Mouse (Mus musculus): Measurements from ENCODE around the gene Atxn7.
"Not testable (repeated sequence)": the region's sequence is repeated elsewhere in the genome, so short reads cannot be mapped to it uniquely, and the experiment has no call there.

Atxn7 gene

GRCm38 (mm10) chr14:13988397-13988796 is 27.2 kb downstream of the Atxn7 start:
- DNase-seq (ENCODE audit: low read depth): no peak

- no peak for DNase-seq (ENCODE audit: low read depth)
Observed at GRCm38 (mm10) chr14:13990741-13991140, 29.5 kb downstream of the Atxn7 start.

- no peak for DNase-seq (ENCODE audit: low read depth)
Observed at GRCm38 (mm10) chr14:13995206-13996097, 34.2 kb downstream of the Atxn7 start.

GRCm38 (mm10) chr14:14002771-14003170 is 41.5 kb downstream of the Atxn7 start:
- DNase-seq (ENCODE audit: low read depth): no peak

GRCm38 (mm10) chr14:14009712-14010111 is 48.5 kb downstream of the Atxn7 start:
- no peak for DNase-seq (ENCODE audit: low read depth)

GRCm38 (mm10) chr14:14012383-14013251 is 51.4 kb downstream of the Atxn7 start:
- DNase-seq (ENCODE audit: low read depth): peak; percentile 90

GRCm38 (mm10) chr14:14013252-14013711 is 52.0 kb downstream of the Atxn7 start:
- DNase-seq (ENCODE audit: low read depth): peak; percentile 55

GRCm38 (mm10) chr14:14014636-14015375 is 53.6 kb downstream of the Atxn7 start:
- DNase-seq (ENCODE audit: low read depth): no peak

GRCm38 (mm10) chr14:14019155-14019894 is 58.1 kb downstream of the Atxn7 start:
- peak; percentile 84 for DNase-seq (ENCODE audit: low read depth)

GRCm38 (mm10) chr14:14021244-14021643 is 60.0 kb downstream of the Atxn7 start:
- DNase-seq (ENCODE audit: low read depth): no peak

GRCm38 (mm10) chr14:14025870-14026269 is 64.6 kb downstream of the Atxn7 start:
- no peak for DNase-seq (ENCODE audit: low read depth)

- DNase-seq (ENCODE audit: low read depth): no peak
Observed at GRCm38 (mm10) chr14:14030621-14031020, 69.4 kb downstream of the Atxn7 start.

GRCm38 (mm10) chr14:14032842-14033241 is 71.6 kb downstream of the Atxn7 start:
- no peak for DNase-seq (ENCODE audit: low read depth)

GRCm38 (mm10) chr14:14036352-14036751 is 75.1 kb downstream of the Atxn7 start:
- no peak for DNase-seq (ENCODE audit: low read depth)

- no peak for DNase-seq (ENCODE audit: low read depth)
Observed at GRCm38 (mm10) chr14:14038233-14038632, 77.0 kb downstream of the Atxn7 start.

- peak; percentile 80 for DNase-seq (ENCODE audit: low read depth)
Observed at GRCm38 (mm10) chr14:14042336-14042735, 81.1 kb downstream of the Atxn7 start.

GRCm38 (mm10) chr14:14054386-14054785 is 93.1 kb downstream of the Atxn7 start:
- peak; percentile 70 for DNase-seq (ENCODE audit: low read depth)

- DNase-seq (ENCODE audit: low read depth): not testable (repeated sequence)
Observed at GRCm38 (mm10) chr14:14059606-14060005, 98.4 kb downstream of the Atxn7 start.

- no peak for DNase-seq (ENCODE audit: low read depth)
Observed at GRCm38 (mm10) chr14:14062531-14063245, 101.4 kb downstream of the Atxn7 start.

GRCm38 (mm10) chr14:14063382-14063781 is 102.1 kb downstream of the Atxn7 start:
- DNase-seq (ENCODE audit: low read depth): no peak
